Mouse (Mus musculus): Measurements from ENCODE around the gene Rbms1.

Gene Rbms1

DNA sequence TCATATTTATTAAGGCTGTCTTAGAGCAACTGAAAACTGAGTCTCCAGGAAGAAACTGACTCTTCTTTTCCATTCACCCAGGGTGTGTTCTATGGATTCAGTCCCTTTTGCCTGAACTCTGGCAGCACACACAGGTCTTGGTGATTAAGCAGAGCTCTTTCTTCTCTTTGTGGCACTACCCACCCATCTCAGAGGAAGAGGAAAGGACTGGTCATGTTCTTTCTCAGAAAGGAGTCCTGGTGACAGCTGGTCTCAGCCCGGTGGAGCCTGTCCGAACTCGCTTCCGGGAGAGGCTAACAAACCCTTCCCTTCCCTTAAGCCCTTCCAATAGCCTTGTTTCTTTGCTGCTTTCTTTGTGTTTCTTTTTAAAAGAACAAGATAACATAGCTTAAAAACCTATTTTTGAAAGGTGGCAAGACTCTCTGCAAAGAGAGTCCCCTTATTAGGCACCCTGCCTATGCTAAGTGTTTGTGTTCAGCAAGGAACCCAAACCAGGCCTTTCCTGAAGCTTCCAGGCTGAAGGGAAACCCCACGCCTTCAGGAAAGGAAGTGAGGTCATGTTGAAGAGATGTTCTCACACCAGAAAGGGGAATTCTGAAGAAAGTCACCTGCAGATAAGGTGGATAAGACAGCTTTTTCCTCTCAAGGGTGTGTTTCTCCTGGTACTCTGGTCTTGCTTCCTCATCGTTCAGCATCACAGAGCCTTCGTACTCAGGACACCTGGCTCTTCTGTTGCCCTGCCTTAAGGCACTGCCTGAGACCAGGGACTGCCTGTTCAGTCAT is 251.7 kb downstream of the Rbms1 start:
- no peak for DNase-seq (ENCODE audit: low spot score)

DNA sequence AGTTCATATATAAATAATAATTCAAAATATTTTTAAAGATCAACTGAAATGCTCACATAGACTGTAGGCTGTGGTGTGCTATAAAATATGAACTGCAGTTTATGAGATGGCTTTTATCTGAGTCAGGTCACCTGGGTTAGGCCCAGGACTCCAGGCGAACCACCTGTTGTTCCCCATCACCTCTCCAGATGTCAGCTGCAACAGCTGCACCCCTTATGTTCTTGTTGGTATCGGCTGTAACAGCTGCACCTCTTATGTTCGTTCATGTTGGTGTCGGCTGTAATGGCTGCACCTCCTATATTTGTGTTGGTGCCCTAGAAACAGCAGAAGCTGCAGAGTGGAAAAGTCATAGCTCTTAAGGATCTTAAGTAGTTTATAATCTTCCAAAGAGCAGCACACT is 252.7 kb downstream of the Rbms1 start:
- DNase-seq (ENCODE audit: low spot score), result no peak

DNA sequence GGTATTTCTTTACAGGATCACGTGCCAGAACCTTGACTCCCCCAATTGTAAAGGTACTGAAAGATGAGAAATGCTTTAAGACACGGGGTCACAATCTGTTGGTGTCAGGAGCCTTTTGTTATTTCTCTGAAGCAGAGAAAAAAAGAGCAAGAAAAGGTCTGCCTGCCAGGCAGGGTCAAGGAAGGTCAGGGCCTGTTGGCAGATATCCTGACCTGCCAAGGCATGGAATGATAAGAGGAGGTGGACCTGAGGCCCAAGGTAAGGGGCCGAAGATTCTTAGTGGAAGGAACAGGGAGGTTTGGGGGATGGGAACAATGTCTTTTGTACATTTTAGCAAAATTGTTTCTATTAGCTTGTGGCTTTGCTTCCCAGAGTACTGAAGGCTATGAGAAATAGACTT is 254.3 kb downstream of the Rbms1 start:
- DNase-seq (ENCODE audit: low spot score), result no peak

DNA sequence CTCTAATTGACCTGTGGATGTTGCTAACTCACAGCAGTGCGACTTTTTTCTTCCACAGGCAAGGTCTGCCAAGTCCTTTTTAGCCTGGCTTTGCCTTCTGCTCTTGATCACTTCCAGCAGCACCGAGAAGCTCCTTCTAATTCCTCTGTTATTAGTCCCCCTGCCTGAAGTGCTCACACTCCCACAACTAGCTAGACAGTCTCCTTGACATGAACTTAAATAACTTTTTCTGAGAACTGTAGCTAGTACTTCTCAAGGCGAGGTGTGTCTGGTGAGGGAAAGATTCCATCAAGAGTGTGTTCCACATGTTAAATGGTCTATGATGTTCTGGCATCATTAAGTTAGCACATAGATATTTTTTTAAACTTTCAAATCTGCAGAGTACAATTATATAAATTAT is 256.1 kb downstream of the Rbms1 start:
- no peak for DNase-seq (ENCODE audit: low spot score)

DNA sequence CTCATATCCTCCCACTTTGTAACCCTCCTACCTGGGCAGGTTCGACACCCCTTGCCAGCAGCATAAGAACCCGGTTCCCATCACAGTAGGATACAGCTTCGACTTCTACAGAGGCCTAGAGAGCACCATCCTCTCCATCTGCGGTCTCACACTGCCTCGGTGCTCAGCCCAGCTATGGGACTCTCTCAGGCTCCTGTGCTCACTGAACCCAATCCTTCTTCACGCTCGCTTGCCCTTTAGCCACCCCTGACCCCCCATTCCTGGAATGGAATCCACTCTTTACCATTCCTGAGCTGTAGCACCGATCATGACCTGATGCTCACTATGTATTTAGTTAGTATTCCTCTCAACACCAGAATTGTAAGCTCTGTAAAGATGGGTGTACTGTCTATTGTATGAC is 257.6 kb downstream of the Rbms1 start:
- no peak for DNase-seq (ENCODE audit: low spot score)

DNA sequence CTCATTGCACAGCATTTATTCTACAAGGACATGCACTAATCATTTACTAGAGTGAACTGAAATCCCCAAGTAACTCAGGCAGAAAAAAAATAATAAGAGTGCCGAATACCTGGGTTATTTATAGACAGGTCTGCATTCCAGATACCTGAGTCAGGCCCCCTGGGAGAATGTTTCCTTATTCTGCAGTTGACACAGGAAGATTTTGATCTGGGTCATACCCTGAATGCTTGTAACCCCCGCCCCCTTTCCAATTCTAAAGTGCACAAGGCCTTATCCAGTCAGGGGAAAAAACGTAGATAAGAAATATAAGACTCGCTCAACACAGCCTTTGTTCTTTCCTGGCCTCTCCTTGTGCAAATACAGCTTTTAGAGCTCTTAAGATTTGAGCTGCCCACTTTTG is 259.7 kb downstream of the Rbms1 start:
- peak; percentile 80 for DNase-seq (ENCODE audit: low spot score)

DNA sequence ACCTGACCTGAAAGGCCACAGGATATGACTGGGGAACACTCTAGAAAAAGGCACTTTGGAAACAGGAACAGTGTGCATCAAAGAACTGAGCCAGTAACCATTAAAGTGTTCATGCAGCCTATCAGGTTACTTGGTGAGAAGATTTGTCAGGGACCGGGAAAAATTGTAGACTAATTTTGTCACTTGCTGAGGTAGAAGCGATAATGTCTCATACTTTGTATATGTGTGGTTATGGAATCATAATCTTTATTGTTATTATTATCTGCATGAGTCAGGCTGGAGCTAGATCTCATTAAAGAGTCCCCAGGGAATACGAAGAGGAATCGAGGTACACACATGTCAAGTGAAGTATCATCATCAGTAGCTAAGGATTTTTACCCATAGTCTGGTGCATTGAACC is 262.0 kb downstream of the Rbms1 start:
- DNase-seq (ENCODE audit: low spot score), result no peak

Data from yolk sac, embryonic 10.5 days (tissue).